Mouse (Mus musculus) hindbrain, postnatal 0 days (tissue): ENCODE measurements around the gene Rrp36. TPM values are rescaled to one million over a fixed set of nuclear protein-coding genes. Genes with fewer than 3 reads are reported as not detected.

Experiments used
- ATAC-seq: fragments of 200-750 bp; cut with Nextera tagmentation; 2 replicates; pipeline ENCODE4 v1.8.0; 2017; ENCODE audit warnings: mild to moderate bottlenecking, moderate TSS enrichment, moderate library complexity
- DNase-seq: peaks from one replicate; pipeline ENCODE4 v3.0.0-alpha.2; 2015; ENCODE audit warnings: low spot score
- H3K27ac ChIP-seq: fragments of 300-500 bp; sonication (generic); 2 replicates; pipeline ENCODE4 v1.5.1; 2014; ENCODE audit warnings: mild to moderate bottlenecking
- H3K27me3 ChIP-seq: fragments of 300-500 bp; sonication (generic); 2 replicates; pipeline ENCODE4 v1.6.1; 2014; ENCODE audit warnings: low read length, mixed read lengths; ENCODE audit not compliant: insufficient read depth
- H3K36me3 ChIP-seq: fragments of 300-500 bp; sonication (generic); 2 replicates; pipeline ENCODE4 v1.6.1; 2014; ENCODE audit warnings: low read length, mixed read lengths; ENCODE audit not compliant: insufficient read depth
- H3K4me1 ChIP-seq: fragments of 300-500 bp; sonication (generic); 2 replicates; pipeline ENCODE4 v1.6.1; 2014; ENCODE audit warnings: antibody characterized with exemption, low read length, mixed read lengths; ENCODE audit not compliant: insufficient read depth
- H3K4me2 ChIP-seq: fragments of 300-500 bp; sonication (generic); 2 replicates; pipeline ENCODE4 v1.6.1; 2014; ENCODE audit warnings: low read depth, mild to moderate bottlenecking, low read length, moderate library complexity, mixed read lengths
- H3K4me3 ChIP-seq: fragments of 300-500 bp; sonication (generic); 2 replicates; pipeline ENCODE4 v1.5.1; 2014; ENCODE audit warnings: low read length
- H3K9ac ChIP-seq: fragments of 300-500 bp; sonication (generic); replicated peaks from 2 replicates; pipeline ENCODE4 v1.6.1; 2014; ENCODE audit warnings: mild to moderate bottlenecking, low read length, moderate library complexity, mixed read lengths
- H3K9me3 ChIP-seq: fragments of 300-500 bp; sonication (generic); 2 replicates; pipeline ENCODE4 v1.6.1; 2016; ENCODE audit warnings: low read length, mixed read lengths
- CTCF ChIP-seq: IDR thresholded peaks from 2 replicates; pipeline ENCODE4 v1.5.1; 2016; ENCODE audit warnings: antibody characterized with exemption, control low read depth, low read depth
- WGBS: fragments of 180-500 bp; shearing (Covaris S2); extraction: QIAGEN DNeasy Blood & Tissue Kit; methylation state at CpG from one replicate; pipeline ENCODE4 v1.1.7; 2014; 5-methylcytosine and 5-hydroxymethylcytosine counted together
- polyA plus RNA-seq: library from polyadenylated mRNA; unstranded; fragments of >200 nt; fragmentation: Nextera tagmentation; extraction: Ambion mirVana; gene quantifications from 2 replicates; pipeline ENCODE4 v1.2.1, GENCODE M21; 2015
- total RNA-seq: library from RNA; depleted of rRNA; stranded (reverse); fragments of >200 nt; gene quantifications from 2 replicates; pipeline ENCODE4 v1.2.3, GENCODE M21; 2014; rRNA removed

Gene Rrp36
- 26.6 and 32.7 TPM in 2 replicates for total RNA-seq
- 56.5 and 59.1 TPM in 2 replicates for polyA plus RNA-seq

GRCm38 (mm10) chr17:46673850-46674529 lies at the start of gene Rrp36:
TSS of gene Rrp36 (minus strand) at chr17:46674352.
- 1% methylated on average over 42 of the region's 43 CpGs for WGBS
- Histone ChIP-seq H3K9ac (peak within 1 kb of the TSS; percentile 64), H3K36me3 (peaks cover 36% of the 10 kb centered on the region), H3K4me1 (peaks cover 8% of the 10 kb centered on the region; the same call in 1 of the 2 replicates), H3K9me3 (no peaks in the 10 kb centered on the region), H3K27ac (peak within 1 kb of the TSS; percentile 67), H3K4me2 (peak within 1 kb of the TSS; percentile 83), H3K4me3 (peak within 1 kb of the TSS; percentile 66), H3K27me3 (no peaks in the 10 kb centered on the region)
- no peak for TF ChIP-seq CTCF
- DNase-seq (peak; percentile 96), ATAC-seq (peak; percentile 90)

GRCm38 (mm10) chr17:46721077-46721476 lies 46.9 kb upstream of the Rrp36 start:
- no peak for TF ChIP-seq CTCF
- H3K9ac ChIP-seq: no peak overlapping the region
- ATAC-seq (no peak), DNase-seq (no peak)
- H3K9me3 ChIP-seq: no peaks in the 10 kb centered on the region
- no peak overlapping the region for H3K4me2 ChIP-seq
- no peaks in the 10 kb centered on the region for H3K4me1 ChIP-seq
- no peak overlapping the region for H3K27ac ChIP-seq
- WGBS: 87% methylated on average over 7 of the region's 7 CpGs
- H3K4me3 ChIP-seq: no peak overlapping the region
- H3K36me3 ChIP-seq: no peaks in the 10 kb centered on the region; the same call in 1 of the 2 replicates
- no peaks in the 10 kb centered on the region for H3K27me3 ChIP-seq

- H3K4me1 ChIP-seq: peaks cover 7% of the 10 kb centered on the region; the same call in 1 of the 2 replicates
- no peaks in the 10 kb centered on the region for H3K27me3 ChIP-seq
- 95% methylated on average over 11 of the region's 11 CpGs for WGBS
- H3K9ac ChIP-seq: no peak overlapping the region
- no peak overlapping the region for H3K4me2 ChIP-seq
- no peak overlapping the region for H3K27ac ChIP-seq
- TF ChIP-seq CTCF: no peak
- peaks cover 11% of the 10 kb centered on the region for H3K36me3 ChIP-seq
- H3K9me3 ChIP-seq: no peaks in the 10 kb centered on the region
- H3K4me3 ChIP-seq: no peak overlapping the region
- no peak for DNase-seq
- no peak for ATAC-seq
These were observed 40.8 kb upstream of the Rrp36 start for GRCm38 (mm10) chr17:46714756-46715481.

- 90% methylated on average over 9 of the region's 9 CpGs for WGBS
- Histone ChIP-seq H3K4me1 (peaks cover 7% of the 10 kb centered on the region; the same call in 1 of the 2 replicates), H3K4me2 (no peak overlapping the region), H3K27ac (no peak overlapping the region), H3K9me3 (no peaks in the 10 kb centered on the region), H3K27me3 (no peaks in the 10 kb centered on the region), H3K9ac (no peak overlapping the region), H3K4me3 (no peak overlapping the region), H3K36me3 (peaks cover 11% of the 10 kb centered on the region)
- DNase-seq: no peak
- TF ChIP-seq CTCF: no peak
- no peak for ATAC-seq
These were observed 39.7 kb upstream of the Rrp36 start for GRCm38 (mm10) chr17:46713849-46714248.

GRCm38 (mm10) chr17:46712442-46712841 lies 38.3 kb upstream of the Rrp36 start:
- Histone ChIP-seq H3K27ac (0 out of 2 replicates have a peak overlapping the region, but pooled peaks have one; percentile 82), H3K4me3 (peak overlapping the region; percentile 97), H3K36me3 (peaks cover 11% of the 10 kb centered on the region), H3K9me3 (no peaks in the 10 kb centered on the region), H3K27me3 (no peaks in the 10 kb centered on the region), H3K4me1 (peaks cover 7% of the 10 kb centered on the region; the same call in 1 of the 2 replicates), H3K9ac (peak overlapping the region; percentile 92; the same call in 1 of the 2 replicates), H3K4me2 (peak overlapping the region; percentile 100)
- DNase-seq (no peak), ATAC-seq (no peak)
- 74% methylated on average over 7 of the region's 7 CpGs for WGBS
- TF ChIP-seq CTCF: no peak

- ATAC-seq (peak; percentile 18; the same call in 1 of the 2 replicates), DNase-seq (peak; percentile 26)
- Histone ChIP-seq H3K9ac (peak overlapping the region; percentile 92), H3K27me3 (no peaks in the 10 kb centered on the region), H3K4me3 (peak overlapping the region; percentile 97), H3K9me3 (no peaks in the 10 kb centered on the region), H3K27ac (peak overlapping the region; percentile 82), H3K4me2 (peak overlapping the region; percentile 100), H3K4me1 (peaks cover 7% of the 10 kb centered on the region; the same call in 1 of the 2 replicates), H3K36me3 (peaks cover 11% of the 10 kb centered on the region)
- WGBS: under 1% methylated on average over 73 of the region's 76 CpGs
- TF ChIP-seq CTCF: no peak
These were observed 37.6 kb upstream of the Rrp36 start for GRCm38 (mm10) chr17:46711612-46712271.
